Mouse (Mus musculus) cerebellum, adult 11 months (tissue): ENCODE results near the gene Lgr6.

Experiments used
- DNase-seq: peaks from one replicate; pipeline ENCODE4 v3.0.0; 2022

Gene Lgr6

DNA sequence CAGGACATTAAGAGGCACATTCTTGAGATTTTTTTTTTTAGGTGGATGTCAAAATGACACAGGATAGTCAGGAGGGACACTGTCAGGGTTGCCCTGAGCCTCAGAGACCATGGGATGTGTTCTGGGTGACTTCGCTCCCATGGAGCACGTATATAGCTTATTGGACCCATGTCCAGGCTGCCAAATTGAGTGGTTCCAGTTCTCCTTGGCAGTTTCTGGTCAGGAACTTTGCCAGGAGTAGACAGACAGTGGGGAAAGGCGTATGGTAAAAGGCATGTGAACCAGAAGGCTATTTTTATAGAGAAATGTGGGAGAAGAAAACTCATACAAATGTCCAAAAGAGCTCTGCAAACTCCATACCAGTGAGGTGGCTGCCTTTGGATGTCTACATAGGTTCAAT is 95.2 kb downstream of the Lgr6 start:
- DNase-seq = no peak

DNA sequence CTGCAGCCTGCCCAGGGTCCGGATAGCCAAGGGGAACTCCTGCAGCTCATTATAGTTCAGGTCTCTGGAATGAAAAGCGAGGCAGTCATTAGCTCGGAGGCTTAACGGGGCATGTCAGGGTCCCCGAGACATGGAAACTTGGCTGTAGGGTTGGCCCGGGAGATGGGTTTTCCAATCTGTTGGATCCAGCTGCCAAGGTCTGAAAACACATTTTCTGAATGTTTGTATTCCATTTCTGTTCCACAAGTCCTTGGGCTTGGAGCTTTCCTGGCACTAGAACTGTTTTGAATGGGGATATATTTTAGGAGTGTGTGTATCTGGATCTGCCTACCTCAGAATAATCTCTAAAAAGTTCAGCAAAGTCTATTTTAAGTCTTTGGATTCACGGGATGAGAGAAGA is 99.4 kb downstream of the Lgr6 start:
- no peak for DNase-seq

DNA sequence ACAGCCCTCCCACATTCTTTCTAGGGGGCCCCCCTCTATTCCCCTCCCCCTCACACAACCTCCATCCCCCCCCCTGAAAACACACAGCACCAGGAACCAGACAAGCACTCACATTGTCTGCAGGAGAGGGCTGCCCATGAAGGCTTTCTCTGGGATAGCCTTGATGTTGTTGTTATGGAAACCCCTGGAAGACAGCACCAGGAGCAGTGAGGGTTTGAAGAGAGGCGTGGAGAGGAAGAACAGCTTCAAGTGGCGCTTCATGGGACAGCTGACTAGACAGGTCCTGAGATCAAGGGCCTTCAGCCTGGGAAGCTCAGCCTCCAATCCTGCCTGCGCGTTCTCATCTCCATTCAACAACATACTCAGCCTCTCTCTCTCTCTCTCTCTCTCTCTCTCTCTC is 101.7 kb downstream of the Lgr6 start:
- DNase-seq = no peak

DNA sequence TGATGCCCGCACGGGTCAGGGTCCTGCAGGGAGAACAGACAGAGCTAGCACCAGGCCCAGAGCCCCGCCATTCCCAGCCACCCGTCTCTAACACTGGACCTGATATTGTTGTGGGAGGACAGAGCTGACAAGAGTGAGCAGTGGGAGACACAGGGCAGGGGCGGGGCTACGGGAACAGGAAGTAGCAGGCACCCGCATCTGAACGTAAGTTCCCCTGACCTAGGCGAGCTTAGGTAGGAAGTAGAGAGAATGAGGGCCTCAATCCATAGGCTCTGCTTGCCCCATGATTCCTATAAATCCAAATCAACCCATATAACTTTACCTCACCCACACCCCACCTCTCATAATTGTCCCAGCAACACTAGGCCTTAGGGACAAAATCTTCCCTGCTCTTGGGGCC is 104.5 kb downstream of the Lgr6 start:
- no peak for DNase-seq

DNA sequence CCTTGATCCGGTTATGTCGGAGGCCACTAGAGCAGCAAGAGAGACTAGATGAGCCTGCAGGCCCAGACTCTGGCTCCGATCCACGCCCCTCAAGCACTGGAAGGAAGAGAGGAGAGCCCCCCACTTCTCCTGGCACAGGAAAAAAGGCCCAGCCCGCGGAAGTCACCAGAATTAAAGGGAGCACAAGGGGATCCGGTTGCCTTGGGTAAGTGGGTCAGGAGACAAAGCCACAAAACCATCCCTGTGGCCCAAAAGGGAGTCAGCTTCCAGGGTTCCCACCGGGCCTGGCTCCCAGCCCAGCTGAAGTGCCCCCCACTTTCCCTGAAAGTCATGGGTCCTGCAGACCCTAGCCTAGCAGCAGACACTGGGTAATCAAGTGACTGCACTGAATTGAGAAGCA is 106.8 kb downstream of the Lgr6 start:
- no peak for DNase-seq

DNA sequence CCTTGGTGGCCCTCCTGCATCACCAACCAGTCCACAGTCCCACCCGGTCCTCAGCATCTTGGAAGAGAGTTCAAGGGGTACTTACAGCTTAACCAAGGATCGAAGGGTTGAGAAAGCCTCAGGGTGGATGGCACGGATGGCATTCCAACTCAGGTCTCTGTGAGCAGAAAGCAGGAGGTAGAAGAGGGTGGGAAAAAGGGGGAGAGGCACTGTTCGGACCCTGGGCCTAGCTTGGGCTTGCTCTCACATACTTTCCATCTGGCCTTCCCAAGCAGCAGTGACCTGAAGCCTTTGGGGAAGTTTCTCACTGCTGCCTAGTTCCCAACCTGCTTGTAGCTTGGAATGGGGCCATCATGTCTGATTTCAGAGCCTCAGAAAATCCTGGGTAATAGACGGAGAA is 107.5 kb downstream of the Lgr6 start:
- DNase-seq = no peak

DNA sequence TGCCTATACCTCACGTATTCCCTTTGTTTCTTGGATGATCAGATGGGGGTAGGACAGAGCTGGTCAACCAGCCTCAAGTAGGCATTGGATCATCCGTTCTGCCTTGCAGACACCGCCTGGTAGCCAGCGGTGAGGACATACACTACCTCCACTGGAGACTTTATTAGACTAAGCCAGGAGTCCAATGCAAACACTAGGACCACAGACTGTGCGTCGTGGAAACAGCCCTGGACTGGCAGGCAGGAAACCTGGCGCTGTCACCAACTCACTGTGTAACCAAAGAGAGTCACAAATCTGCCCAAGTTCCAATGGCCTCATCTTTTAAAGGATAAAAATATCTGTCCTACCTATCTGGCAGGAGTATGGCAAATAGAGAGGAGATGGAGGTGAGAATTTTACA is 108.6 kb downstream of the Lgr6 start:
- no peak for DNase-seq

DNA sequence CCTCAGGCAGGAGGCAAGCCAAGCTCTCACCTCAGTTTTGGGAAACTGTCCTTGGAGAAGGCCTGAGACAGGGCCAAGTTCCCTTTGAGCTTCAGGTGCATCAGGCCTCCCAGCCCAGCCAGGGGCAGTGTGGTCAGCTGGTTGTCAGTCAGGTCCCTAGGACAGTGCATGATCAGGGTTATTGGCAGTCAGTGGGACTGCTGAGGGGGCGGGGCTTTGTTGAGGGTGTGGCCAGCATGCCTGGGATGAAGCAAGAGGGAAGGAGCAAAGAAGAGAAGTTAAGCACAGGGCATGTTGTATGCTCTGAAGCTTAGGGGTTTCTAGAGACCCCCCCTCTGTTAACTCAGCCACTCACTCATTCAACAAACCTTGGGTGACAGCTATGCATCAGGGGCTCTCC is 109.1 kb downstream of the Lgr6 start:
- DNase-seq = no peak

DNA sequence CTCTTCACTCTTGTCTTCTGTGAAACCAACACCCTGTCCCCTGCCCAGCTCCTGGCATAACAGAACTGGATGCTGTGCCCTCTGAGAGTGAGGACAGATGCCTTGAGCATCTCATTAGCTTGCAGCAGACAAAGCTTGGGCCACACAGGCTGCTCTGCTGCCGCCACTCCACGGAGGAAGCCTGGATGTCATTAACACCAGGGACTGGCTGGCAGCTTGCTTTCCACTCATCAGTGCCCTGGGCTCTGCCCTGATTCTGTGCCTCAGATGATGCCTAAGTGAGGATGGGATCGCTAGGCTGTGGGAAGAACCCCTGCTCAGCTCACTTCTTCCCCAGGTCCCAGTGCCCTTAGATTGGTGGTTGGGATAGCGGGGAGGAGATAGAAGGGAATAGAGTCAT is 109.6 kb downstream of the Lgr6 start:
- DNase-seq = no peak

DNA sequence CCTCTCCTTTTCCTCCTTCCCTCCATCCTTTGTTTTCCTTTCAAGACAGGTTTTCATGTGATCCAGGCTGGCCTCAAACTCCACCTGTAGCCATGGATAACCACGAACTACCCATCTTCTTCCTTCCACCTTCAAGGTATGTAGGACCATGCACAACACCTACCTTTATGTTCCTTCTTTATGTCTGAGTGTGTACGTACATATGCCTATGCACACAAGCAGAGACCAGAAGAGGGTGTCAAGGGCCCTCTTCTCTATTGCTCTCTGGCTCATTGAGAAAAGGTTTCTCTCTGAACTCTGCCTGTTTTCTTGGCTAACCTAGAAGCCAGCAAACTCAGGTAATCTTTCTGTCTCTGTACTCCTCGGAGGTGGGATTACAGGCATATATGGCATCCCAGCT is 110.3 kb downstream of the Lgr6 start:
- DNase-seq = no peak

DNA sequence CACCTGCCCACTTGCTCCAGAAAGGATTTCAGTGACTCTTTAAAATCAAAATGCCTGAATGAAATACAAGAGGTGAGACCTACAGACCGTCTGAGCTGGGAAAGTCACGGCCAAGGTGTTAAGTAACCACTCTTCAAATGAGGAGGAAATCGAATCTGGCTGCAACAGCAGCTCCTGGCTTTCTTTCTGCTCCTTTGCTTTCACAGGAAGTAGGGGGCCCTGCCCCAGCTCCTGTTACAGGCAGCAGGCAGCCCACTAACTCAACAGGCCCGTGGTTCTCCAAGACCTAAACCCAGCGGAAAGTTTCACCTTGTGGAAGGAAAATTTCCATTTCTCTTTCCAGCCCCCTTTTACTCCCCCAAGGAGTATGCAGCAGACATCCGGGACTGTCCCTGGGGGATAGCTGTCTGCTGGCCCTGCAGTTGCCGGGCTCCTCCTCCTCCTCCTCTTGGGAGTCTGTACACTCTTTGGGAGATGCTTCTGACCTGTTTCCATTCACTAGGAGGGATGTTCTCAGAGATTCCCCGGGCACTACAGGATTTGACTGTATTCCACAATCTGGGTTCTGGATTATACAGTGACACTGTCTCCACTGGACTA is 112.9 kb downstream of the Lgr6 start:
- DNase-seq = no peak

DNA sequence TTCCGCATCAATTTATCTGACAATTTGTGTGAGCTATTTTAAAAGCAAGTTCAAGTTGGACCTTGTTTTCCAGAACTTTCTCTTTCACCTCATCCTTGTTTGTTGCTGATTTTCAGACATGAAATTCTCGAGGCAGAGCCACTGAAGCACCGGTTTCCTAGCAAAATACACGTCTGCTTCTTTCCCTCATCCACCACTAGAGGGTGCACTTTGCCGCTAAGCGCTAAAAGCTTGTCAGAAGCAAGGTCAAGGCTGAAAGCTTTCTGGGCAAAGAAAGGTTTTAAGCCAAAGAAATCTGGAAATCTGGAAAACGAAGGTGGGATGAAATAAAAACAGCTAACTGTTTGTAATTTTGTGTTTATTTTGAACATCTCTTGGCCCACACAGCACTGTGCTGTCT is 115.7 kb downstream of the Lgr6 start:
- DNase-seq = peak; percentile 71

DNA sequence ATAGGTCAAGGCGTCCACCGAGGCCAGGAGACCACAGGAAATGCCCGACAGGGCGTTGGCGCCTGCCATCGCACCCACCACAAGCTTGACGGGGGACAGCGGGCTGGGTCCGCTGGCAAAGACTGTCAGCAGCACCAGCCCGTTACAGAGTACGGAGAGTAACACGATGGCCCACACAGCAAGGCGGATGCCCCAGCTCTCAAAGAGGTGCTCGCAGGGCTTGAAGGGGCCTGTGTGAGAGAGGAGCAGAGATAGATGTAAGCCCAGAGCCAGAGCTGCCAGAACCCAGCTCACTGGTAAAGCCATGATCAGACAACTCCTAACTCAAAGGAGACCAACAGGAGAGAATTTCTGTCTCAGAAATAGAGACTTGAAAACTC is 117.1 kb downstream of the Lgr6 start:
- DNase-seq = no peak

DNA sequence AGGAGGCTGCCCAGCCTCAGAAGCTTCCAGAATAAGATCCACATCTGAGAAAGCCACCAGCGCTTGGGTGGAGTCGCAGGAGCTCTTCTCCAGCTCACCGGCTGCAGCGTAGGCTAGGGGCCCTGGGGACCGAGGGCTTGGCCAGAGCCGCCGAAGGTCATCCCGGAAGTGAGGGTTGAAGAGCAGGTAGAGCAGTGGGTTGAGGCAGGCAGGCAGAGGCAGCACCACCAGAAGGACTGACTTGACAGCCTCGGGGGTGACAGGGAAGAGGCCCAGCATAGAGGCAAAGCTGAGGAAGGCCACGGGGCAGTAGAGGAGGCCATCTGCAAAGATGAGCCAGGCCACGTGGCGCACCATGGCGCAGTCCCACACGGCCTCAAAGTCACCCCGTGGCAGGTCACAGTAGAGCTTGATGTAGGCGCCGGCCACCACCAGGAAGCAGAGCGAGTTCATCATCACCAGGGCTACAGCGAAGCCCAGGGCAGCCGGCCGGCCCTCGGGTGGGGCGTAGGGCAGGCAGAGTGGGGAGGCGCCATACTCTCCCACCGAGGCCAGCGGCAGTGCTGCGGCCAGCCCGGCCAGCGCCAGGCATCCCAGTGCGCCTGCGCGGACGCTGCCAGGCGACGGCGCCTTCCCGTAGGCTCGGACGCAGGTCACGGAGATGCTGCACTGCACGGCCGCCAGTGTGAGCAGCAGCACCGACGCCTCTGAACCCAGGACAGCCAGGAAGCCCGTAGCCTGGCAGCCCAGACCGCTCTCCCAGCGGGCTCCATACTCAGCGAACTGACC is 117.7 kb downstream of the Lgr6 start:
- peak; percentile 57 for DNase-seq

DNA sequence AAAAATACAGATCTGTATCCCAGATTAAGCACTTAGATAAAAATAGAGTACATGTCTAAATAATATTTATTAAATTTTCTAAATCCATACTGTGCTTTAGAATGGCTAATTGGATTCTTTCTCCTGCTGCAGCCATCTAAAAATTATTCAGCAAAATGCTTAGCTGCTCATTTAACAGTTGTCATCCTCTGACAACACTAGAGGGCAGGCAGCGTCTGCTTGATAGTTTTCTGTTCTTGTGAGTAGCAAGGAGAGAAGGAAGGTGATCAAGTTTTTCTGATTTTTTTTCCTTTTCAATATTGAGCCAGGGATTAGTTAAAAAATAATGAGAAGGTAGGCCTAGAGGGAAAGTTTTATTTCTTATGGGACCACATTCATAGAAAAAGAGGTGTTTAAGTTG is 132.2 kb downstream of the Lgr6 start:
- no peak for DNase-seq

DNA sequence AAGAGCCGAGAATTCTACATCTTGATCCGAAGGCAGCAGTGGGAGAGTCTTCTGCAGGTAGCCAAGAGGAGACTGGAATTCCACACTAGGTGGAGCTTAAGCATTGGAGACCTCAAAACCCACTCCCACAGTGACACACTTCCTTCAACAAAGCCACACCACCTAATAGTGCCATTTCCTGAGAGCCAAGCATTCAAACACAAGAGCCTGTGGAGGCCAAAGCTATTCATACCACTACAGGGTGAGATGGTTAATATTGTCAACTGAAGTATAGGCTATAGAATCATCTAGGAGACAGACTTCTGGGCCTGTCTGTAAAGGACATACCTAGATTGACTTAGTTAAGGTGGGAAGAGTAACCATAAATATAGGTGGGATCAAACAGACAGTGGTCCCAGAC is 139.6 kb downstream of the Lgr6 start:
- DNase-seq = no peak

DNA sequence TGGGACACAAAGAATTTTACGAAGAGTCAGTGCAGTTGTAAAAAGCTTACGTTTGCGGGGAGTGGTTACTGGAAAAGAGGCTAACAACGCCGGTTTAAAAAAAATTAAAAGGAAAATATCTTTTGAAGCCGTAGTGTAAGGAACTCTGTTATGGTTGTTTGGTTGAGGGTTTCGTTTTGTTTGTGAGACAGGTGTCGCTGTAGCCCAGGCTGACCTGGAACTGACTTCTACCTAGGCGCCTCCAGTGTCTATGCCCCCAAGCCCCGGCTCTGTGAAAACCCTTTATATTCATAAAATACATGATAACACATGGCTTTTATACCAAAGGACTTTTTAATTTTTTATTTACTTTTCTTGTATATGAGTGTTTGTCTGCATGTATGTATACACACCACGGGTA is 142.3 kb downstream of the Lgr6 start:
- no peak for DNase-seq

DNA sequence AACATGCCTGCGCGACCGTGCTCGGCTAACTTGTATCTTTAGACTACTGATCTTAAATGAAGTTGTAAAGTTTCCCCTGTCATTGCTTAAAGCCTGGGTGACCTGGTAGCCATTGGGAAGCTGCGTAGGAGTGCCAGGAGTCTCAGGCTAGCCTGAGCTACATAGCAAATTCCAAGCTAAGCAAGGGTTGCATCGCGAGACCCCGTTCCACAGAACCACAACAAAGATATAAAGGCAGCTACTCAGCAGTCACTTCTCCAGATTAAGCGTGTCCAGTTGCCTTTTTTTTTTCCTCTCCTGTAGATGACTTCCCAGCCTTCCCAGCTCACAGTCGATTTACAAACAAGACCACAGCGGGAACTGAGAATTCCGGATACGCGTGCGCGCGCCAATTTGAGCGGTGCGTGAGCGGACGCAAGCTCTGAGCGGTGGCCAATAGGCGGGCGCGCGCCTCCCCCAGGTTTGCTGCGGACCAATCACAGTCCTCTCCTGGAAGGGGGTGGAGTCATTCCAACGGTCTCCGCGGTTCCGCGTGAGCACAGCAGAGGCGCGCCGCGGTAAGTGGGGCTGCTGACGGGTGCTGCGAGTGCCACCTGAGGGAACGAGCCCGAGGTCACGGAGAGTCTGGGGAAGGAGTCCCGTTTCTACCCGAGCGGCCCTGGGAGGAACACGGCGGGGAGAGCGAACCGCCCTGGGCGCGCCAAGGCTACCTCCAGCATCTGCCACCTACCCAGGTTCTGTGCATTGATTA is 142.8 kb downstream of the Lgr6 start, which contains the start of gene Ube2t:
Gene Ube2t (plus strand): TSS at position 513 of the 751 bp plus-strand sequence.
- peak; percentile 91 for DNase-seq

DNA sequence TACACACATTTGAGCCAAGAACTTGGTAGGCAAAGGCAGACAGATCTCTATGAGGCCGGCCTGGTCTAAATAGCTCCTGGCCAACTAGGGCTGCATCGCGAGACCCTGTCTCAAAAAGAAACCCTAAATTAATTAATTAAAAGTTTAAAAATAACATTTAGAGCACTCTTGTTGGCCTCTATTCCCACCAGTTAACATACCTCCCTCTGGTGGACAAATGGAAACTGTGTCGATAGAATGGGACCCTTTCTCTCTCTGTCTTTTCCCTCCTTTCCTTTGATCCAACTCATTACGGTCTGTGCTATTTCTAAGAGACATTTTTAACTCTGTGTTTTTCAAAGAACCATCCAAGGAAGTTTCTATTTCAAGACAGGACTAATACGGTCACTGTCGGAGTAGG is 144.4 kb downstream of the Lgr6 start:
- no peak for DNase-seq

DNA sequence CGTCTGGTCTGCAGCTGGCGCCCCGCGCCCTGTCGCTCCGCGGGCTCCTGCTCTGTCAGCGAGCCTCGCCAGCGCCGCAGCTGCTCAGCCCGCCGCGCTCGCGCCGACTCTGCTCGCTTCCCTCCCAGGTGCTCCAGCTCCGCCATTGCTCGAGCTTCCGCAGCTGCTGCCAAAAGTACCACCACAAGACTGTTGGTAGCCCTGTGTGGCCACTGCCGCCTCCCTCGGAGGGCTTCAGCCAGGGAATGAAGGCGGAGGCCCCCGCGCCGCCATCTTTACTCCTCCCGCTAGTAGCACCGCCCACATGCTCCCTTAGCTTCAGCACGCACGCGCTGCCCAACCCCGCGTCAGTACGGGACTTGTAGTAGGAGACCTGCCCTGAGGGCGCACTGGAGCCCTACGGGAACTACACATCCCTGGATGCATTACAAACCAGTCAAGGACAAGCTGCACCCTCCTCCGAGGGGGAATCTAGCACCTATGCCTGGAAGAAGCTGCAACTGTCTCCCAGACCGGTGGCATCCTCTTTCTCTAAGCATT is 149.4 kb downstream of the Lgr6 start, which contains the start of gene Ppp1r12b:
Gene Ppp1r12b (minus strand): TSS at position 306 of the 540 bp plus-strand sequence.
- peak; percentile 96 for DNase-seq

DNA sequence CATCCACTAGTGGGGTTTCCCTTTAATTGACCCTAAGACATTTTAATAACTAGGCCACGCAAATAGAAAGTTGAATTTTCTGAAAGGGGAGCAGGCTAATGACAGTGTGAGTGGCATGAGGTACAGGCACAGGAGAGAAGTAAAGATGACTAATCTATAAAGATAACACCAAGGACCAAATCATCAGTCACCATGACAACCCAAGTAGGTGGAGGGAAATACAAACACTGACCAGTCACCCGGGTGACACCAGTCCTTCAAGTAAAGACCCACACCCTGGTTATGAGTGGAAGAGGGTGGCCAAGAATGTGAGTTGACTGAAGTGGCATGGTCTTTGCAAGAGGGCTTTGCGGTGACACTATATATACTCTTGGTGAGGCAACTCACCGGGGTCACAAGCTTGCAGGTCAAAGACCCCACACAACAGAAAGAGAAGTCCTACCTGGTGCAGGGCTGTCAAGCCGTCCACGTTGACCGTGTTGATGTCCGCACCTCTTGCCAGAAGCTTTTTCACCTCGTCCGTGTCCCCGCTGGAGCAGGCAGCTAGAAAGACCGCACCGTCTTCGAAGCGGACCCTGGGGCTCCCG is 149.9 kb downstream of the Lgr6 start:
- no peak for DNase-seq

DNA sequence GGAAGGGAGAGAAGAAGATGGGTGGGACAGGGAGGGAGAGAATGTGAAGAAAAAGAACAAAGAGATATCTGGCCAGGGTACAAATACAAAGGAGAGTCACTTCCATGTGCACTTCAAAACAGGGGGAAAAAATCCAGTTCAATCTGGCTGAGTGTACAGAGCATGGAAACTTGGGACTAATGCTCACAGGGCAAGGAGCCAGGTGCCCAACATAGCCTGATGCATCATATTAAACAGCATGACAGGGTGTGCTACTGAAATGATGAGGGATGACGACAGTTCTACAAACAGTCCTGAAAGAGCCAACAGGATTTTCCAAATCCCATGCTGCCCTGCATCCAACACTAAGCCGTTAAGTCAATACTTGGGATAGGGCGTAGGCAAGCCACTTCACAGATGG is 155.1 kb downstream of the Lgr6 start:
- DNase-seq = no peak

DNA sequence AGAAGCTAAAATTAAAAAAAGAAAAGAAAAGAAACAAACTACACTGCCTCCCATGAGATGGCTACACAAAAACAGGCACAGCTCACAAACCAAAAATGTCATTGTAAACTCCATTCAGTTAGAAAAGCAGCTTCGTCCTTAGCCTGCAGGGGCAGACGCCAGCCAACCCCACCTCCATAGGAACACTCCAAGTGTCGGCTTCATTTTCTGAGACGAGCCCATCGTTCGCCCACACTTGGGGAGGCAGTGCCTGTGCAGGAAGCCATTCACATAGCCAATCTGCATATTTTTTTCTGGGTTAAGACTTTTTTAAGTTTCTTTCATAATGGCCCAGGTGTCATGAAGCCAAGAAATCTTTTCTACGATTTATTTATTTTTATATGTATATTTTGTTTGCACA is 157.5 kb downstream of the Lgr6 start:
- no peak for DNase-seq
